Comparison of ENCODE assay signal across 10 mouse cellular contexts in genomic region chr7:49399314-49399713, GRCm38 (mm10).
DNase-seq lines count a peak whose midpoint lies in the region; ATAC-seq and TF ChIP-seq lines count a peak whose summit lies in the region.
"Had no signal": no experiment of that assay in that cellular context is flagged by ENCODE, and none has a peak within 500 bp of the region (broad histone marks: within the 10 kb centered on the region; RNA-seq: fewer than 3 reads in every experiment).

No protein-coding gene starts in this region.

- ATAC-seq in frontal cortex, adult (ENCODE audit: low TSS enrichment), result peak; percentile 79
- peak; percentile 54 for ATAC-seq in kidney, embryonic 14.5 days (ENCODE audit: low FRiP score, low TSS enrichment)
- no peak for ATAC-seq in limb, embryonic 14.5 days (ENCODE audit: low FRiP score, low read depth)
- ATAC-seq in stomach, postnatal 0 days (ENCODE audit: low FRiP score, low TSS enrichment), result peak; percentile 27; the same call in 1 of the 2 replicates

- no peak overlapping the region for H3K9ac ChIP-seq in kidney, embryonic 14.5 days (ENCODE audit: low read depth, low read length)
- H3K9ac ChIP-seq in limb, embryonic 14.5 days (ENCODE audit: low read depth, low read length, severe bottlenecking), result no peak overlapping the region
- no peak overlapping the region for H3K9ac ChIP-seq in stomach, postnatal 0 days (ENCODE audit: low read length)
- H3K9ac ChIP-seq: embryonic facial prominence, embryonic 13.5 days had no signal

- H3K27ac ChIP-seq in kidney, embryonic 14.5 days (ENCODE audit: low read depth, low read length), result no peak overlapping the region
- H3K27ac ChIP-seq in limb, embryonic 14.5 days (replicated peaks; ENCODE audit: low read depth, low read length), result no peak overlapping the region
- H3K27ac ChIP-seq in stomach, postnatal 0 days (replicated peaks), result no peak overlapping the region
- H3K27ac ChIP-seq: embryonic facial prominence, embryonic 13.5 days had no signal

- WGBS in kidney, embryonic 14.5 days, result 42% methylated on average over 2 of the region's 2 CpGs
- 42% methylated on average over 2 of the region's 2 CpGs for WGBS in limb, embryonic 14.5 days
- 41% methylated on average over 2 of the region's 2 CpGs for WGBS in stomach, postnatal 0 days

- peak; percentile 95 for TF ChIP-seq CTCF in stomach, postnatal 0 days (IDR thresholded peaks at IDR 0.05; ENCODE audit: low read depth)

- DNase-seq in urinary bladder, adult 18-20 months (ENCODE audit: low spot score in 2 of 2), result peak; percentile 27 to 31
- DNase-seq in urinary bladder, postnatal 4 days (ENCODE audit: low spot score in 2 of 2), result no peak
- DNase-seq in cerebellum, adult 11-12 months, result peak; percentile 49
- peak; percentile 91 for DNase-seq in limb, embryonic 14.5 days (ENCODE audit: low spot score)
- DNase-seq in naive thymus-derived CD4-positive, alpha-beta T cell, adult 2 months (ENCODE audit: low read depth), result peak; percentile 85
- peak; percentile 62 for DNase-seq in stomach, postnatal 0 days (ENCODE audit: low spot score)

- 0 out of 2 replicates have a peak, but pooled peaks cover 6% of the 10 kb centered on the region for H3K4me1 ChIP-seq in kidney, embryonic 14.5 days (ENCODE audit: control insufficient read depth, insufficient read depth, low read length)
- peaks cover 20% of the 10 kb centered on the region for H3K4me1 ChIP-seq in limb, embryonic 14.5 days (ENCODE audit: control insufficient read depth, insufficient read depth, low read length)
- H3K4me1 ChIP-seq in stomach, postnatal 0 days (replicated peaks; ENCODE audit: control insufficient read depth, insufficient read depth), result no peaks in the 10 kb centered on the region
- H3K4me1 ChIP-seq: megakaryocyte, embryonic 14.5 days had no signal

- TF ChIP-seq EP300 in stomach, postnatal 0 days (optimal IDR thresholded peaks at IDR 0.05), result no peak

- H3K9me3 ChIP-seq in kidney, embryonic 14.5 days (ENCODE audit: control insufficient read depth, low read length), result 0 out of 2 replicates have a peak, but pooled peaks cover 3% of the 10 kb centered on the region
- no peaks in the 10 kb centered on the region for H3K9me3 ChIP-seq in limb, embryonic 14.5 days (ENCODE audit: control insufficient read depth, low read length)
- no peaks in the 10 kb centered on the region for H3K9me3 ChIP-seq in stomach, postnatal 0 days (ENCODE audit: control insufficient read depth, low read length)

- no peak overlapping the region for H3K4me3 ChIP-seq in kidney, embryonic 14.5 days (ENCODE audit: low read length)
- H3K4me3 ChIP-seq in limb, embryonic 14.5 days (replicated peaks; ENCODE audit: low read length), result no peak overlapping the region
- no peak overlapping the region for H3K4me3 ChIP-seq in stomach, postnatal 0 days (ENCODE audit: low read depth, low read length)
- H3K4me3 ChIP-seq: embryonic facial prominence, embryonic 13.5 days; megakaryocyte, embryonic 14.5 days had no signal

- no peak overlapping the region for H3K4me2 ChIP-seq in kidney, embryonic 14.5 days (replicated peaks; ENCODE audit: low read depth, low read length)
- H3K4me2 ChIP-seq in limb, embryonic 14.5 days (replicated peaks; ENCODE audit: low read depth, low read length, severe bottlenecking), result no peak overlapping the region
- no peak overlapping the region for H3K4me2 ChIP-seq in stomach, postnatal 0 days (replicated peaks; ENCODE audit: low read depth)
- H3K4me2 ChIP-seq: embryonic facial prominence, embryonic 13.5 days had no signal

- no peak for TF ChIP-seq POLR2A in limb, embryonic 14.5 days (IDR thresholded peaks at IDR 0.05; ENCODE audit: borderline replicate concordance, extremely low read depth, insufficient read depth, insufficient read length)

- no peaks in the 10 kb centered on the region for H3K36me3 ChIP-seq in kidney, embryonic 14.5 days (ENCODE audit: control insufficient read depth, insufficient read depth, low read length)
- H3K36me3 ChIP-seq in limb, embryonic 14.5 days (ENCODE audit: control insufficient read depth, insufficient read depth, low read length), result no peaks in the 10 kb centered on the region
- H3K36me3 ChIP-seq in stomach, postnatal 0 days (ENCODE audit: control insufficient read depth, insufficient read depth, low read length), result no peaks in the 10 kb centered on the region
- H3K36me3 ChIP-seq: embryonic facial prominence, embryonic 13.5 days had no signal

- H3K27me3 ChIP-seq in kidney, embryonic 14.5 days (ENCODE audit: control insufficient read depth, insufficient read depth, low read length), result no peaks in the 10 kb centered on the region
- H3K27me3 ChIP-seq in limb, embryonic 14.5 days (ENCODE audit: control insufficient read depth, insufficient read depth, low read length), result no peaks in the 10 kb centered on the region
- no peaks in the 10 kb centered on the region for H3K27me3 ChIP-seq in stomach, postnatal 0 days (ENCODE audit: control insufficient read depth, insufficient read depth, low read length)
- H3K27me3 ChIP-seq: embryonic facial prominence, embryonic 13.5 days; megakaryocyte, embryonic 14.5 days had no signal

Comparison
In these comparisons a context has a peak if more than half of its experiments do, and no peak if none do; other contexts are left out.
1. DNase-seq: peak in urinary bladder, adult 18-20 months (2 of 2), cerebellum, adult 11-12 months (single experiment), limb, embryonic 14.5 days (single experiment), naive thymus-derived CD4-positive, alpha-beta T cell, adult 2 months (single experiment) and stomach, postnatal 0 days (single experiment); none in urinary bladder, postnatal 4 days (0 of 2).